Mouse (Mus musculus) midbrain, embryonic 15.5 days (tissue): Measurements from ENCODE around the gene Pnkd. TPM values are rescaled to one million over a fixed set of nuclear protein-coding genes. Genes with fewer than 3 reads are reported as not detected.

Experiments
- ATAC-seq: fragments of 200-750 bp; cut with Nextera tagmentation; replicated peaks from 2 replicates; pipeline ENCODE4 v1.8.0; 2017; ENCODE audit warnings: moderate TSS enrichment
- H3K27ac ChIP-seq: fragments of 300-500 bp; sonication (generic); 2 replicates; pipeline ENCODE4 v1.5.1; 2015; ENCODE audit warnings: mild to moderate bottlenecking, inconsistent platforms
- H3K27me3 ChIP-seq: fragments of 300-500 bp; sonication (generic); replicated peaks from 2 replicates; pipeline ENCODE4 v1.6.1; 2015; ENCODE audit warnings: inconsistent platforms
- H3K36me3 ChIP-seq: fragments of 300-500 bp; sonication (generic); replicated peaks from 2 replicates; pipeline ENCODE4 v1.6.1; 2015; ENCODE audit warnings: inconsistent platforms
- H3K4me1 ChIP-seq: fragments of 300-500 bp; sonication (generic); 2 replicates; pipeline ENCODE4 v1.6.1; 2015; ENCODE audit warnings: inconsistent platforms
- H3K4me2 ChIP-seq: fragments of 300-500 bp; sonication (generic); 2 replicates; pipeline ENCODE4 v1.6.1; 2015; ENCODE audit warnings: inconsistent platforms, mild to moderate bottlenecking, moderate library complexity
- H3K4me3 ChIP-seq: fragments of 300-500 bp; sonication (generic); 2 replicates; pipeline ENCODE4 v1.5.1; 2015; ENCODE audit warnings: mild to moderate bottlenecking, inconsistent platforms
- H3K9ac ChIP-seq: fragments of 300-500 bp; sonication (generic); 2 replicates; pipeline ENCODE4 v1.6.1; 2015; ENCODE audit warnings: mild to moderate bottlenecking, inconsistent platforms
- H3K9me3 ChIP-seq: fragments of 300-500 bp; sonication (generic); 2 replicates; pipeline ENCODE4 v1.6.1; 2016; ENCODE audit warnings: inconsistent platforms
- WGBS: fragments of 180-500 bp; shearing (Covaris S2); methylation state at CpG from one replicate; pipeline ENCODE4 v1.1.7; 2015; ENCODE audit warnings: mixed read lengths; 5-methylcytosine and 5-hydroxymethylcytosine counted together
- polyA plus RNA-seq: library from polyadenylated mRNA; unstranded; fragments of >200 nt; fragmentation: Nextera tagmentation; extraction: Ambion mirVana; gene quantifications from 2 replicates; pipeline ENCODE4 v1.2.1, GENCODE M21; 2015

The Pnkd gene
- polyA plus RNA-seq, result 114 and 117 TPM in 2 replicates

GRCm38 (mm10) chr1:74284543-74285160, at the start of gene Pnkd, which contains the start of gene Aamp:
TSS of gene Pnkd (plus strand) at chr1:74284930.
TSS of gene Aamp (minus strand) at chr1:74284738.
- H3K9ac ChIP-seq, result peak within 1 kb of the TSS; percentile 78
- no peaks in the 10 kb centered on the region for H3K9me3 ChIP-seq
- peak within 1 kb of the TSS; percentile 95 for H3K4me3 ChIP-seq
- peak; percentile 98 for ATAC-seq
- no peaks in the 10 kb centered on the region for H3K27me3 ChIP-seq
- H3K36me3 ChIP-seq, result peaks cover 28% of the 10 kb centered on the region
- WGBS, result under 1% methylated on average over 56 of the region's 56 CpGs
- peaks cover 23% of the 10 kb centered on the region for H3K4me1 ChIP-seq
- H3K4me2 ChIP-seq, result peak within 1 kb of the TSS; percentile 76
- H3K27ac ChIP-seq, result peak within 1 kb of the TSS; percentile 85

- H3K9me3 ChIP-seq, result no peaks in the 10 kb centered on the region
- WGBS, result 1% methylated on average over 51 of the region's 55 CpGs
- H3K4me3 ChIP-seq, result peak within 1 kb of the TSS; percentile 76
- H3K9ac ChIP-seq, result peak within 1 kb of the TSS; percentile 91
- no peaks in the 10 kb centered on the region for H3K27me3 ChIP-seq
- H3K27ac ChIP-seq, result peak within 1 kb of the TSS; percentile 90
- peak; percentile 94 for ATAC-seq
- peak within 1 kb of the TSS; percentile 77 for H3K4me2 ChIP-seq
- no peaks in the 10 kb centered on the region for H3K36me3 ChIP-seq
- H3K4me1 ChIP-seq, result peaks cover 37% of the 10 kb centered on the region
Measured at GRCm38 (mm10) chr1:74235938-74236589, 48.7 kb upstream of the Pnkd start, which contains the start of gene Arpc2. TSS of gene Arpc2 (plus strand) at chr1:74236084.

- H3K4me2 ChIP-seq, result peak overlapping the region; percentile 77
- H3K27ac ChIP-seq, result peak overlapping the region; percentile 89
- no peaks in the 10 kb centered on the region for H3K9me3 ChIP-seq
- WGBS, result under 1% methylated on average over 57 of the region's 57 CpGs
- H3K4me1 ChIP-seq, result peaks cover 37% of the 10 kb centered on the region
- no peaks in the 10 kb centered on the region for H3K27me3 ChIP-seq
- peak; percentile 43 for ATAC-seq
- H3K9ac ChIP-seq, result peak overlapping the region; percentile 91
- peak overlapping the region; percentile 76 for H3K4me3 ChIP-seq
- no peaks in the 10 kb centered on the region for H3K36me3 ChIP-seq
Measured at GRCm38 (mm10) chr1:74236590-74237317, 48.0 kb upstream of the Pnkd start.

- 37% methylated on average over 5 of the region's 5 CpGs for WGBS
- Histone ChIP-seq H3K9ac (peak overlapping the region; percentile 91), H3K27me3 (no peaks in the 10 kb centered on the region), H3K9me3 (no peaks in the 10 kb centered on the region), H3K4me2 (peak overlapping the region; percentile 77), H3K27ac (no peak overlapping the region), H3K36me3 (no peaks in the 10 kb centered on the region), H3K4me1 (peaks cover 37% of the 10 kb centered on the region), H3K4me3 (peak overlapping the region; percentile 76)
- no peak for ATAC-seq
Measured at GRCm38 (mm10) chr1:74237671-74238070, 47.1 kb upstream of the Pnkd start.

- H3K4me1 ChIP-seq, result peaks cover 37% of the 10 kb centered on the region
- H3K27ac ChIP-seq, result no peak overlapping the region
- H3K9me3 ChIP-seq, result no peaks in the 10 kb centered on the region
- ATAC-seq, result no peak
- no peaks in the 10 kb centered on the region for H3K36me3 ChIP-seq
- H3K4me3 ChIP-seq, result peak overlapping the region; percentile 76
- 74% methylated on average over 1 of the region's 1 CpGs for WGBS
- H3K4me2 ChIP-seq, result peak overlapping the region; percentile 77
- peak overlapping the region; percentile 91; the same call in 1 of the 2 replicates for H3K9ac ChIP-seq
- H3K27me3 ChIP-seq, result no peaks in the 10 kb centered on the region
Measured at GRCm38 (mm10) chr1:74238136-74238535, 46.6 kb upstream of the Pnkd start.

- Histone ChIP-seq H3K9me3 (no peaks in the 10 kb centered on the region), H3K4me1 (peaks cover 41% of the 10 kb centered on the region), H3K27me3 (no peaks in the 10 kb centered on the region), H3K4me2 (peak overlapping the region; percentile 77; the same call in 1 of the 2 replicates), H3K9ac (no peak overlapping the region), H3K36me3 (no peaks in the 10 kb centered on the region), H3K27ac (no peak overlapping the region), H3K4me3 (no peak overlapping the region)
- 59% methylated on average over 7 of the region's 7 CpGs for WGBS
- ATAC-seq, result no peak
Measured at GRCm38 (mm10) chr1:74239162-74239561, 45.6 kb upstream of the Pnkd start.

- peak overlapping the region; percentile 77; the same call in 1 of the 2 replicates for H3K4me2 ChIP-seq
Measured at GRCm38 (mm10) chr1:74239618-74240017, 45.1 kb upstream of the Pnkd start.

GRCm38 (mm10) chr1:74240311-74240710, 44.4 kb upstream of the Pnkd start:
- H3K9me3 ChIP-seq, result no peaks in the 10 kb centered on the region
- no peak overlapping the region for H3K9ac ChIP-seq
- H3K4me1 ChIP-seq, result peaks cover 43% of the 10 kb centered on the region
- H3K4me2 ChIP-seq, result no peak overlapping the region
- H3K36me3 ChIP-seq, result no peaks in the 10 kb centered on the region
- WGBS, result 77% methylated on average over 6 of the region's 6 CpGs
- no peaks in the 10 kb centered on the region for H3K27me3 ChIP-seq
- ATAC-seq, result no peak
- H3K27ac ChIP-seq, result no peak overlapping the region
- H3K4me3 ChIP-seq, result no peak overlapping the region

More at GRCm38 (mm10) chr1:74239618-74240017, 45.1 kb upstream of the Pnkd start:
- 64% methylated on average over 11 of the region's 11 CpGs for WGBS
- no peak overlapping the region for H3K4me3 ChIP-seq
- no peaks in the 10 kb centered on the region for H3K27me3 ChIP-seq
- H3K9ac ChIP-seq, result no peak overlapping the region
- H3K27ac ChIP-seq, result no peak overlapping the region
- ATAC-seq, result no peak
- H3K4me1 ChIP-seq, result peaks cover 43% of the 10 kb centered on the region
- H3K9me3 ChIP-seq, result no peaks in the 10 kb centered on the region
- H3K36me3 ChIP-seq, result no peaks in the 10 kb centered on the region

- H3K36me3 ChIP-seq, result no peaks in the 10 kb centered on the region
- no peak overlapping the region for H3K27ac ChIP-seq
- no peaks in the 10 kb centered on the region for H3K27me3 ChIP-seq
- no peaks in the 10 kb centered on the region for H3K9me3 ChIP-seq
- no peak for ATAC-seq
- H3K4me1 ChIP-seq, result peaks cover 43% of the 10 kb centered on the region
- 82% methylated on average over 4 of the region's 4 CpGs for WGBS
- H3K9ac ChIP-seq, result no peak overlapping the region
- no peak overlapping the region for H3K4me2 ChIP-seq
- no peak overlapping the region for H3K4me3 ChIP-seq
Measured at GRCm38 (mm10) chr1:74240832-74241231, 43.9 kb upstream of the Pnkd start.

- Histone ChIP-seq H3K9me3 (no peaks in the 10 kb centered on the region), H3K9ac (no peak overlapping the region), H3K36me3 (peaks cover 13% of the 10 kb centered on the region; the same call in 1 of the 2 replicates), H3K4me1 (peaks cover 10% of the 10 kb centered on the region), H3K4me3 (no peak overlapping the region), H3K27me3 (no peaks in the 10 kb centered on the region), H3K27ac (no peak overlapping the region), H3K4me2 (no peak overlapping the region)
- no peak for ATAC-seq
- 91% methylated on average over 2 of the region's 2 CpGs for WGBS
Measured at GRCm38 (mm10) chr1:74245525-74245924, 39.2 kb upstream of the Pnkd start.

- Histone ChIP-seq H3K4me1 (0 out of 2 replicates have a peak, but pooled peaks cover 4% of the 10 kb centered on the region), H3K36me3 (peaks cover 30% of the 10 kb centered on the region), H3K27ac (no peak overlapping the region), H3K9ac (no peak overlapping the region), H3K4me2 (no peak overlapping the region), H3K9me3 (no peaks in the 10 kb centered on the region), H3K4me3 (no peak overlapping the region), H3K27me3 (no peaks in the 10 kb centered on the region)
- WGBS, result 89% methylated on average over 1 of the region's 1 CpGs
- ATAC-seq, result no peak
Measured at GRCm38 (mm10) chr1:74248799-74249198, 35.9 kb upstream of the Pnkd start.

- WGBS, result 89% methylated on average over 5 of the region's 5 CpGs
- Histone ChIP-seq H3K4me2 (no peak overlapping the region), H3K4me3 (no peak overlapping the region)
Measured at GRCm38 (mm10) chr1:74249331-74249980, 35.3 kb upstream of the Pnkd start.

More at GRCm38 (mm10) chr1:74249331-74249980, 35.3 kb upstream of the Pnkd start:
- Histone ChIP-seq H3K36me3 (peaks cover 33% of the 10 kb centered on the region), H3K27ac (no peak overlapping the region), H3K4me1 (no peaks in the 10 kb centered on the region), H3K9me3 (no peaks in the 10 kb centered on the region), H3K9ac (no peak overlapping the region), H3K27me3 (no peaks in the 10 kb centered on the region)
- no peak for ATAC-seq
